Mouse (Mus musculus): ENCODE measurements around the gene Tjp3. TPM values are rescaled to one million over a fixed set of nuclear protein-coding genes. Genes with fewer than 3 reads are reported as not detected.
A peak's percentile ranks its signal among the peaks of the same experiment; 100 is the strongest.

The Tjp3 gene
- polyA plus RNA-seq, 1 experiment: 3.0 TPM

DNA sequence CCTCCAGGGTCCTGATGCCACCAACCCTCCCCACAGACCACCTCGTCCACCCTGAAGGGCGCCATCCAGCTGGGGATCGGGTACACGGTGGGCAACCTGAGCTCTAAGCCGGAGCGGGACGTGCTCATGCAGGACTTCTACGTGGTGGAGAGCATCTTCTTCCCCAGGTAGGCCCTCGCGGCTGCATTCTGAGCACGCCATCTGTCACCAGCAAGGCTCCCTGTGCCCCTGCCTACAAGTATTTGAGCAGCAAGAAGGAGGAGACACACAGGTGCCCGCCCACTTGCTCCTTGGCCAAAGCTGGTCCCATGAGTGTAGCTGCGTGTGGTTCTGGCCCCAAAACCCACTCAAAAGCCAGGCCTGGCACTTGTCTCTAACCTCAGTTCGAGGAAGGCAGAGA is 14.3 kb upstream of the Tjp3 start:
- Histone ChIP-seq H3K4me3 (replicated peaks; ENCODE audit: control insufficient read depth, low read depth, low read length) (no peak overlapping the region), H3K4me1 (ENCODE audit: control insufficient read depth, insufficient read depth, low read length) (peaks cover 12% of the 10 kb centered on the region), H3K27ac (ENCODE audit: control insufficient read depth, insufficient read depth, low read depth, low read length, poor library complexity) (no peak overlapping the region)
- no peak for TF ChIP-seq POLR2A (IDR thresholded peaks at IDR 0.05; ENCODE audit: borderline replicate concordance, control insufficient read depth, low read depth, low read length)
- TF ChIP-seq CTCF (IDR thresholded peaks at IDR 0.05; ENCODE audit: control insufficient read depth, insufficient read depth, low read length): no peak
- 88% methylated on average over 14 of the region's 14 CpGs for WGBS

DNA sequence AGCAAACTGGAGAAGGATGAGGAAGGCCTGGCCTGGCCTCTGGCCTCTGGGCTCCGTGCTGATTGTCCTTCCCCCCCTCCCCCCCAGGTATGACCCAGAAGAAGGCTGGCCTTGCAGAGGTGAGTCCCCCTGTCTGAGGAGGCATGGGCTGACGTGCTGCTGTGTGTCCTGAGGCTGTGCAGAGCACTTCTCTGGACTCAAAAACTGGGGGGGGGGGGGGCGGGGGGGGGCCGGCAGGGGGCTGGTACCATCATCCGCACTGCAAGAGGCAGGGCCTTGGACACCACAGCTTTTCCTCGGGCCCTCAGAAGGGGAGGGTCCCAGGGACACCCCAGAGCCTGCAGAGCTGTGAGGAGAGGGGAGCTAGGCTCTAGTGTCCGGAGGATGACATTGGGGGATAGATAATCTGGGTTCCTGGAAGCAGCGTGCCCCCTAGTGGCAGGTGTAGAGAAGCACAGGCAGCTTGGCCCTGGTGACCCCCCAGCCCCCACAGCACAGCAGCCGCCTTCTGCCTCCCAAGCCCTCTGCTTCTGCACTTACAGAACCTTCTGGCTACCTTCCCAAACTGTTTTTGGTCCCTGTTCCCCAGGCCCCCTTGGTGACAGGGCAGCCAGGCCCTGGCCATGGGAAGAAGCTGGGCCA is 13.3 kb upstream of the Tjp3 start:
- TF ChIP-seq CTCF (IDR thresholded peaks at IDR 0.05; ENCODE audit: control insufficient read depth, insufficient read depth, low read length) (peak; percentile 94), POLR2A (IDR thresholded peaks at IDR 0.05; ENCODE audit: borderline replicate concordance, control insufficient read depth, low read depth, low read length) (no peak; the same call in 1 of the 2 replicates)

GRCm38 (mm10) chr10:81303761-81304160 is 12.4 kb upstream of the Tjp3 start:
- no peak for TF ChIP-seq CTCF (IDR thresholded peaks at IDR 0.05; ENCODE audit: control insufficient read depth, insufficient read depth, low read length)
- TF ChIP-seq POLR2A (IDR thresholded peaks at IDR 0.05; ENCODE audit: borderline replicate concordance, control insufficient read depth, low read depth, low read length): no peak
- Histone ChIP-seq H3K27ac (ENCODE audit: control insufficient read depth, insufficient read depth, low read depth, low read length, poor library complexity) (peak overlapping the region; percentile 32; the same call in 1 of the 2 replicates), H3K4me3 (replicated peaks; ENCODE audit: control insufficient read depth, low read depth, low read length) (no peak overlapping the region), H3K4me1 (ENCODE audit: control insufficient read depth, insufficient read depth, low read length) (peaks cover 28% of the 10 kb centered on the region)
- 18% methylated on average over 7 of the region's 7 CpGs for WGBS

More for the DNA sequence above, 13.3 kb upstream of the Tjp3 start:
- Histone ChIP-seq H3K27ac (ENCODE audit: control insufficient read depth, insufficient read depth, low read depth, low read length, poor library complexity) (no peak overlapping the region), H3K4me3 (replicated peaks; ENCODE audit: control insufficient read depth, low read depth, low read length) (no peak overlapping the region), H3K4me1 (ENCODE audit: control insufficient read depth, insufficient read depth, low read length) (peaks cover 20% of the 10 kb centered on the region)
- WGBS: 26% methylated on average over 9 of the region's 9 CpGs

GRCm38 (mm10) chr10:81303258-81303657 is 11.9 kb upstream of the Tjp3 start:
- Histone ChIP-seq H3K27ac (ENCODE audit: control insufficient read depth, insufficient read depth, low read depth, low read length, poor library complexity) (peak overlapping the region; percentile 32; the same call in 1 of the 2 replicates), H3K4me3 (replicated peaks; ENCODE audit: control insufficient read depth, low read depth, low read length) (no peak overlapping the region), H3K4me1 (ENCODE audit: control insufficient read depth, insufficient read depth, low read length) (peaks cover 31% of the 10 kb centered on the region)
- TF ChIP-seq POLR2A (IDR thresholded peaks at IDR 0.05; ENCODE audit: borderline replicate concordance, control insufficient read depth, low read depth, low read length) (no peak), CTCF (IDR thresholded peaks at IDR 0.05; ENCODE audit: control insufficient read depth, insufficient read depth, low read length) (no peak)
- WGBS: 24% methylated on average over 10 of the region's 10 CpGs

DNA sequence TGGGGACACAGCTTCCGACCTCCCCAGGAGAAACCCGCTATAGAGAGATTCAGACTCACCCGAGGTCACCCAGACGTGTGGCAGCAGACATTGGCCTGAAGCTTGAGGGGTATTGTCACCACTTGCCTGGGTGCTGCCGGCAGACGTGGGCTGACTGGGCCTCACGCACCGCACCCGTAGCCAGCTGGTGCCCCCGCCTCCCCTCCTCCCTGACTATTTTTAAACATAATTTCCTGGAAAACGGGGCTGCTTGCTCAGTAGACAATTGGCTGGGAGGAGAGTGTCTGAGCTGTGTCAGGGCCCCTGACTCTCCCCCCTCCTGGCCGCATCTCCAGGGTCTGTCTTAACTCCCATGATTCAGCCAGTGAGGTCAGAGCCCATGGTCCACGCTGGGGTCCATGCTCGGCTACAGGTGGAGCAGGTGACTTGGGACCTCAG is 11.4 kb upstream of the Tjp3 start:
- Histone ChIP-seq H3K27ac (ENCODE audit: control insufficient read depth, insufficient read depth, low read depth, low read length, poor library complexity) (no peak overlapping the region), H3K4me3 (replicated peaks; ENCODE audit: control insufficient read depth, low read depth, low read length) (no peak overlapping the region), H3K4me1 (ENCODE audit: control insufficient read depth, insufficient read depth, low read length) (peaks cover 33% of the 10 kb centered on the region)
- TF ChIP-seq POLR2A (IDR thresholded peaks at IDR 0.05; ENCODE audit: borderline replicate concordance, control insufficient read depth, low read depth, low read length) (no peak), CTCF (IDR thresholded peaks at IDR 0.05; ENCODE audit: control insufficient read depth, insufficient read depth, low read length) (no peak)
- WGBS: 24% methylated on average over 14 of the region's 14 CpGs

- TF ChIP-seq CTCF (IDR thresholded peaks at IDR 0.05; ENCODE audit: control insufficient read depth, insufficient read depth, low read length) (no peak), POLR2A (IDR thresholded peaks at IDR 0.05; ENCODE audit: borderline replicate concordance, control insufficient read depth, low read depth, low read length) (no peak)
- WGBS: 69% methylated on average over 4 of the region's 4 CpGs
- peaks cover 34% of the 10 kb centered on the region for H3K4me1 ChIP-seq (ENCODE audit: control insufficient read depth, insufficient read depth, low read length)
- no peak overlapping the region for H3K4me3 ChIP-seq (replicated peaks; ENCODE audit: control insufficient read depth, low read depth, low read length)
- no peak overlapping the region for H3K27ac ChIP-seq (ENCODE audit: control insufficient read depth, insufficient read depth, low read depth, low read length, poor library complexity)
Measured at GRCm38 (mm10) chr10:81302288-81302687, 10.9 kb upstream of the Tjp3 start.

- 73% methylated on average over 9 of the region's 9 CpGs for WGBS
- no peak for TF ChIP-seq POLR2A (IDR thresholded peaks at IDR 0.05; ENCODE audit: borderline replicate concordance, control insufficient read depth, low read depth, low read length)
- no peak for TF ChIP-seq CTCF (IDR thresholded peaks at IDR 0.05; ENCODE audit: control insufficient read depth, insufficient read depth, low read length)
- Histone ChIP-seq H3K4me1 (ENCODE audit: control insufficient read depth, insufficient read depth, low read length) (peaks cover 37% of the 10 kb centered on the region), H3K27ac (ENCODE audit: control insufficient read depth, insufficient read depth, low read depth, low read length, poor library complexity) (no peak overlapping the region), H3K4me3 (replicated peaks; ENCODE audit: control insufficient read depth, low read depth, low read length) (no peak overlapping the region)
Measured at GRCm38 (mm10) chr10:81301321-81301720, 9.9 kb upstream of the Tjp3 start.

DNA sequence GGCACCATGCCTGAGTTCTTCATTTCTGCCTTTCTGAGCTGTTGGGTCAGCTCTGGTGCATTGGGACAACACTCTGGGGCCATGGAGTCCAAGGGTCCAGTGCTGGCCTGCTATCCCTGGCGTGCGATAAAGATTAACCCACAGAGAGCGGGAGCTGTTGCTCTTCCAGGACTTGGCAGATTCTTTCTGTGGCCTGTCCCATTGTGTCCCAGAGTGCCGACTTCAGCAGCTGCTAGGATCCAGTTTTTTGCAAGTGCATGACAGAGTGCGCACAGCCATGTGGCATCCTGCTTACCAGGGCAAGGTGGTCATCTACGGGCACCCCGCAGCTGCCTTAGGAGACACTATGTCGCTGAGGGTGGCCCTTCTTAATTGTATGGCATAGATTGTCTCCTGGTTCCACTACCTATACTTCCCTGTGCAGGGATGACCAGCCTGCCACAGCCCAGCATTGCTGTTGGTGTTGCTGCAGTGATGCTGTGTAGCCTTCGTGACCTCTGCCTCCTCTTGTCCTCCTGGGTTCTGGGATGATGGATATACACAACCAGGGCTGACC is 9.0 kb upstream of the Tjp3 start:
- WGBS: 87% methylated on average over 9 of the region's 9 CpGs
- Histone ChIP-seq H3K4me1 (ENCODE audit: control insufficient read depth, insufficient read depth, low read length) (peaks cover 43% of the 10 kb centered on the region), H3K4me3 (replicated peaks; ENCODE audit: control insufficient read depth, low read depth, low read length) (no peak overlapping the region), H3K27ac (ENCODE audit: control insufficient read depth, insufficient read depth, low read depth, low read length, poor library complexity) (peak overlapping the region; percentile 93; the same call in 1 of the 2 replicates)
- TF ChIP-seq POLR2A (IDR thresholded peaks at IDR 0.05; ENCODE audit: borderline replicate concordance, control insufficient read depth, low read depth, low read length) (no peak), CTCF (IDR thresholded peaks at IDR 0.05; ENCODE audit: control insufficient read depth, insufficient read depth, low read length) (no peak)

All from bone marrow, adult 2 months (tissue).